Mouse (Mus musculus) kidney, embryonic 15.5 days (tissue): ENCODE results near the gene Notch3. TPM values are rescaled to one million over a fixed set of nuclear protein-coding genes. Genes with fewer than 3 reads are reported as not detected.

ENCODE experiments used
- ATAC-seq: fragments of 200-750 bp; cut with Nextera tagmentation; replicated peaks from 2 replicates; pipeline ENCODE4 v1.8.0; 2017; ENCODE audit warnings: moderate TSS enrichment; ENCODE audit not compliant: low FRiP score
- H3K27ac ChIP-seq: fragments of 300-500 bp; sonication (generic); 2 replicates; pipeline ENCODE4 v1.5.1; 2015; ENCODE audit warnings: mild to moderate bottlenecking, inconsistent platforms
- H3K27me3 ChIP-seq: fragments of 300-500 bp; sonication (generic); 2 replicates; pipeline ENCODE4 v1.6.1; 2015; ENCODE audit warnings: inconsistent platforms
- H3K36me3 ChIP-seq: fragments of 300-500 bp; sonication (generic); 2 replicates; pipeline ENCODE4 v1.6.1; 2015; ENCODE audit warnings: inconsistent platforms
- H3K4me1 ChIP-seq: fragments of 300-500 bp; sonication (generic); 2 replicates; pipeline ENCODE4 v1.6.1; 2015; ENCODE audit warnings: inconsistent platforms
- H3K4me2 ChIP-seq: fragments of 300-500 bp; sonication (generic); 2 replicates; pipeline ENCODE4 v1.6.1; 2015; ENCODE audit warnings: moderate library complexity, mild to moderate bottlenecking, inconsistent platforms
- H3K4me3 ChIP-seq: fragments of 300-500 bp; sonication (generic); replicated peaks from 2 replicates; pipeline ENCODE4 v1.5.1; 2015; ENCODE audit warnings: mild to moderate bottlenecking, inconsistent platforms
- H3K9ac ChIP-seq: fragments of 300-500 bp; sonication (generic); 2 replicates; pipeline ENCODE4 v1.6.1; 2015; ENCODE audit warnings: mild to moderate bottlenecking, inconsistent platforms
- H3K9me3 ChIP-seq: fragments of 300-500 bp; sonication (generic); replicated peaks from 2 replicates; pipeline ENCODE4 v1.6.1; 2016; ENCODE audit warnings: inconsistent platforms
- WGBS: fragments of 180-500 bp; shearing (Covaris S2); methylation state at CpG from one replicate; pipeline ENCODE4 v1.1.7; 2015; ENCODE audit warnings: mixed read lengths; 5-methylcytosine and 5-hydroxymethylcytosine counted together
- polyA plus RNA-seq: library from polyadenylated mRNA; unstranded; fragments of >200 nt; fragmentation: Nextera tagmentation; extraction: Ambion mirVana; gene quantifications from 2 replicates; pipeline ENCODE4 v1.2.1, GENCODE M21; 2015

The Notch3 gene
- polyA plus RNA-seq, 1 experiment from 2014 or later = 14.9 TPM

- Histone ChIP-seq H3K9ac (no peak overlapping the region), H3K27me3 (0 out of 2 replicates have a peak, but pooled peaks cover 4% of the 10 kb centered on the region), H3K27ac (peak overlapping the region; percentile 90), H3K4me3 (peak overlapping the region; percentile 80; the same call in 1 of the 2 replicates), H3K4me2 (peak overlapping the region; percentile 90), H3K4me1 (peaks cover 55% of the 10 kb centered on the region), H3K9me3 (no peaks in the 10 kb centered on the region), H3K36me3 (peaks cover 9% of the 10 kb centered on the region; the same call in 1 of the 2 replicates)
- no peak for ATAC-seq
Observed at GRCm38 (mm10) chr17:32164780-32165179, 1.9 kb downstream of the Notch3 start.

- Histone ChIP-seq H3K9ac (no peak overlapping the region; the same call in 1 of the 2 replicates), H3K9me3 (no peaks in the 10 kb centered on the region), H3K36me3 (peaks cover 9% of the 10 kb centered on the region; the same call in 1 of the 2 replicates), H3K27ac (peak overlapping the region; percentile 38; the same call in 1 of the 2 replicates), H3K4me2 (peak overlapping the region; percentile 29), H3K4me1 (peaks cover 51% of the 10 kb centered on the region), H3K27me3 (0 out of 2 replicates have a peak, but pooled peaks cover 4% of the 10 kb centered on the region), H3K4me3 (no peak overlapping the region)
- 62% methylated on average over 6 of the region's 6 CpGs for WGBS
- no peak for ATAC-seq
Observed at GRCm38 (mm10) chr17:32163910-32164650, 2.6 kb downstream of the Notch3 start.

- 0 out of 2 replicates have a peak, but pooled peaks cover 4% of the 10 kb centered on the region for H3K27me3 ChIP-seq
- peak; percentile 24 for ATAC-seq
- H3K9me3 ChIP-seq = no peaks in the 10 kb centered on the region
- peak overlapping the region; percentile 91 for H3K4me2 ChIP-seq
- WGBS = 2% methylated on average over 57 of the region's 58 CpGs
- H3K4me1 ChIP-seq = peaks cover 50% of the 10 kb centered on the region
- H3K9ac ChIP-seq = 0 out of 2 replicates have a peak overlapping the region, but pooled peaks have one; percentile 37
- H3K36me3 ChIP-seq = peaks cover 22% of the 10 kb centered on the region
- H3K27ac ChIP-seq = peak overlapping the region; percentile 63
- peak overlapping the region; percentile 49 for H3K4me3 ChIP-seq
Observed at GRCm38 (mm10) chr17:32162112-32162850, 4.4 kb downstream of the Notch3 start.

DNA sequence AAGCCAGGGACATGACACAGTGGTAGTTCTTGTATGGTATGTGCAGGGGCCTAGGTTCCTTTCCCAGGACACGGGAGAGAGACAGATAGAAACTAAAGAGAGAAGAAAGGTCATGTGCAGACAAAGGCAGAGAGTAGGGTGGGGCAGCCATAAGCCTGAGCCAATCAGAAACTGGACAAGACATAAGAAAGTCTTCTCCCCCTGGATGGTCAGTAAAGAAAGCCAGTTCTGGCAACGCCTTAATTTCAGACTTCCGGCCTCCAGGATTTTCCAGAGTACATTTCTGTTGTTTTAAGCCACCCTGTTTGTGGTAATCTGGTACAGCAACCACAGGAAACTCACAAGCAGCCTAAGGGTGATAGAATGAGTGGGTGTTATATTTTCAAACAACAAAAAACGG is 5.8 kb downstream of the Notch3 start:
- 69% methylated on average over 4 of the region's 4 CpGs for WGBS
- peaks cover 29% of the 10 kb centered on the region for H3K36me3 ChIP-seq
- H3K4me1 ChIP-seq = peaks cover 45% of the 10 kb centered on the region
- H3K9ac ChIP-seq = no peak overlapping the region
- 0 out of 2 replicates have a peak, but pooled peaks cover 4% of the 10 kb centered on the region for H3K27me3 ChIP-seq
- ATAC-seq = no peak
- no peak overlapping the region for H3K4me3 ChIP-seq
- no peak overlapping the region for H3K4me2 ChIP-seq
- no peak overlapping the region for H3K27ac ChIP-seq
- no peaks in the 10 kb centered on the region for H3K9me3 ChIP-seq

- 0 out of 2 replicates have a peak, but pooled peaks cover 1% of the 10 kb centered on the region for H3K27me3 ChIP-seq
- WGBS = 88% methylated on average over 13 of the region's 13 CpGs
- H3K9ac ChIP-seq = no peak overlapping the region
- H3K4me3 ChIP-seq = no peak overlapping the region
- H3K27ac ChIP-seq = no peak overlapping the region
- no peaks in the 10 kb centered on the region for H3K9me3 ChIP-seq
- ATAC-seq = no peak
- peaks cover 49% of the 10 kb centered on the region for H3K36me3 ChIP-seq
- H3K4me1 ChIP-seq = peaks cover 27% of the 10 kb centered on the region
- no peak overlapping the region for H3K4me2 ChIP-seq
Observed at GRCm38 (mm10) chr17:32158841-32159240, 7.8 kb downstream of the Notch3 start.

- 98% methylated on average over 8 of the region's 8 CpGs for WGBS
- no peak overlapping the region for H3K4me2 ChIP-seq
- peaks cover 5% of the 10 kb centered on the region for H3K4me1 ChIP-seq
- H3K27ac ChIP-seq = no peak overlapping the region
- no peaks in the 10 kb centered on the region for H3K9me3 ChIP-seq
- no peak overlapping the region for H3K4me3 ChIP-seq
- no peak for ATAC-seq
- H3K36me3 ChIP-seq = peaks cover 92% of the 10 kb centered on the region
- H3K9ac ChIP-seq = no peak overlapping the region
- no peaks in the 10 kb centered on the region for H3K27me3 ChIP-seq
Observed at GRCm38 (mm10) chr17:32146718-32147117, 19.9 kb downstream of the Notch3 start.

DNA sequence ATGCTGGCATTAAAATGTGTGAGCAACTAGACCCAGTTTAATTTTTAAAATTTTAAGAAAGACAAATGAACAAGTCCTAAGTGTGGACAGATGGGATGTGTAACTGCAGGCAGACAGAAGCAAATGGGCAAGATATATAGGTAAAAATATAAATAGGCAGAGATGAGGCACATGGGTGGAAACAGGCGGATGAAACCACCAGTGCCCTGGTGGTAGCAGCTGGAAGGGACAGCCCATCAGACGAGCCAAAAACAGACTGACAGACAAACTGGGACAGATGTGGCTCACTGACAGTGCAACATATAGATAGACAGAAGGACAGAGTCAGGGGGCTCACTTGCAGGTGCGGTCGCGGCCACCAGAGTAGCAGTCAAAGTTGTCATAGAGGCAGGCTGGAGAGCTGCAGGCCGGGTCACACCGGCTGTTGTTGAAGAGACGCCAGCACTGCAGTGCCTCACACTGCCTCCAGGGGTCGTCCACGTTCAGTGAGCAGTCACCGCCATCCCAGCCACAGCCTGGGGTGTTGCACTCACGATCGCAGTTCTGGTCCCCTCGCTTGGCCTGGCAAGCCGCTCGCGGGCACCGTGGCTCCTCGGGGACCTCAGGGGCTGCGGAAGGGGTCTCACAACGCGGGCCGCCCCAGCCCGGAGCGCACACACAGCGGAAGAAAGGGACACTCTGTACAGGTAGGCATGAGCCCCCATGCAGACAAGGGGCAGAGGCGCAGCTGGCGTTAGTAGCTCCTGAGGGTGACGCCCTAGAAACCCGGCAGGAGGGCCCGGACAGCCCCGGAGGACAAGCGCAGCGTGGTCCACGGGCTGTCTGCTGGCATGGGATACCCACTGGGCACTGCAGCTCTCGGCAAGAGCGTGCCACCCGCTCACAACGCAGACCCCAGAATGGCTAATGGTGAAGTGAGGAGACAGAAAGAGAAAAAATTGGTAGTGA is 23.5 kb downstream of the Notch3 start:
- H3K27ac ChIP-seq = no peak overlapping the region
- 31% methylated on average over 39 of the region's 39 CpGs for WGBS
- peak overlapping the region; percentile 24 for H3K4me3 ChIP-seq
- ATAC-seq = peak; percentile 86
- peak overlapping the region; percentile 56 for H3K4me2 ChIP-seq
- H3K4me1 ChIP-seq = peaks cover 5% of the 10 kb centered on the region
- H3K9ac ChIP-seq = no peak overlapping the region
- peaks cover 95% of the 10 kb centered on the region for H3K36me3 ChIP-seq
- H3K9me3 ChIP-seq = no peaks in the 10 kb centered on the region
- H3K27me3 ChIP-seq = no peaks in the 10 kb centered on the region

DNA sequence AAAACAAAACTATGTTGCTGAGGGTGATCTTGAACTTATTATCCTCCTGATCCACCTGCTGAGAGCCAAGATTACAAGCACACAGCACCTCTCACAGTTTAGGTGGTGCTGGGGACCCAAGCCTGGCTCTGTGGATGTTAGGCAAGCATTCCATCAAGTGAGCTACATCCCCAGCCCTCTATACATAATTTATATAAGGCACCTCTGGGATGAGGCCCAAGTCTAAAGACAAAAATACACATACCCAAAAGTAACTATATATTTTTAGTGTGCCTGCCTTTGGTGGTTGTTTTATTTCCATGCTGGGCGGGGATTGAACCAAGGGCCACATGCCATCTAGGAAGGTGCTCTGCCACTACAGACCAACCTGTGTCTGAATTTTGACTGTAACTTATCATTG is 24.4 kb downstream of the Notch3 start:
- H3K9me3 ChIP-seq = no peaks in the 10 kb centered on the region
- peaks cover 95% of the 10 kb centered on the region for H3K36me3 ChIP-seq
- H3K27ac ChIP-seq = no peak overlapping the region
- no peak for ATAC-seq
- peaks cover 5% of the 10 kb centered on the region for H3K4me1 ChIP-seq
- no peak overlapping the region for H3K9ac ChIP-seq
- H3K4me3 ChIP-seq = no peak overlapping the region
- no peaks in the 10 kb centered on the region for H3K27me3 ChIP-seq
- H3K4me2 ChIP-seq = no peak overlapping the region
- 97% methylated on average over 1 of the region's 1 CpGs for WGBS

GRCm38 (mm10) chr17:32133375-32133774 is 33.3 kb downstream of the Notch3 start:
- WGBS = 81% methylated on average over 16 of the region's 16 CpGs
- Histone ChIP-seq H3K4me1 (no peaks in the 10 kb centered on the region), H3K4me3 (no peak overlapping the region), H3K27ac (no peak overlapping the region), H3K9me3 (no peaks in the 10 kb centered on the region), H3K36me3 (peaks cover 93% of the 10 kb centered on the region), H3K27me3 (no peaks in the 10 kb centered on the region), H3K4me2 (no peak overlapping the region), H3K9ac (no peak overlapping the region)
- ATAC-seq = no peak

- 94% methylated on average over 11 of the region's 11 CpGs for WGBS
- no peak overlapping the region for H3K9ac ChIP-seq
- no peak overlapping the region for H3K4me3 ChIP-seq
- no peak overlapping the region for H3K27ac ChIP-seq
- H3K9me3 ChIP-seq = no peaks in the 10 kb centered on the region
- no peak for ATAC-seq
- no peak overlapping the region for H3K4me2 ChIP-seq
- peaks cover 92% of the 10 kb centered on the region for H3K36me3 ChIP-seq
- no peaks in the 10 kb centered on the region for H3K27me3 ChIP-seq
- H3K4me1 ChIP-seq = no peaks in the 10 kb centered on the region
Observed at GRCm38 (mm10) chr17:32132087-32132486, 34.6 kb downstream of the Notch3 start.

- 94% methylated on average over 9 of the region's 9 CpGs for WGBS
- ATAC-seq = no peak
Observed at GRCm38 (mm10) chr17:32130506-32130905, 36.1 kb downstream of the Notch3 start.

More at GRCm38 (mm10) chr17:32130506-32130905, 36.1 kb downstream of the Notch3 start:
- Histone ChIP-seq H3K9me3 (no peaks in the 10 kb centered on the region), H3K27ac (no peak overlapping the region), H3K9ac (no peak overlapping the region), H3K4me1 (no peaks in the 10 kb centered on the region), H3K36me3 (peaks cover 92% of the 10 kb centered on the region), H3K4me3 (no peak overlapping the region), H3K4me2 (no peak overlapping the region), H3K27me3 (no peaks in the 10 kb centered on the region)
